Mouse (Mus musculus) neural tube, embryonic 14.5 days (tissue): Measurements from ENCODE around the gene St3gal3. TPM values are rescaled to one million over a fixed set of nuclear protein-coding genes. Genes with fewer than 3 reads are reported as not detected.

ENCODE experiments used
- ATAC-seq: fragments of 200-750 bp; cut with Nextera tagmentation; 2 replicates; pipeline ENCODE4 v1.8.0; 2017; ENCODE audit warnings: low read depth, mild to moderate bottlenecking, moderate TSS enrichment, moderate library complexity
- H3K27ac ChIP-seq: fragments of 300-500 bp; sonication (generic); 2 replicates; pipeline ENCODE4 v1.5.1; 2014; ENCODE audit warnings: low read depth, mild to moderate bottlenecking, control low read depth, low read length, moderate library complexity, mixed read lengths
- H3K27me3 ChIP-seq: fragments of 300-500 bp; sonication (generic); 2 replicates; pipeline ENCODE4 v1.6.1; 2014; ENCODE audit warnings: low read length; ENCODE audit not compliant: control insufficient read depth, insufficient read depth
- H3K36me3 ChIP-seq: fragments of 300-500 bp; sonication (generic); 2 replicates; pipeline ENCODE4 v1.6.1; 2014; ENCODE audit warnings: low read length, mixed read lengths; ENCODE audit not compliant: control insufficient read depth, insufficient read depth
- H3K4me1 ChIP-seq: fragments of 300-500 bp; sonication (generic); 2 replicates; pipeline ENCODE4 v1.6.1; 2014; ENCODE audit warnings: low read length; ENCODE audit not compliant: control insufficient read depth, insufficient read depth
- H3K4me2 ChIP-seq: fragments of 300-500 bp; sonication (generic); 2 replicates; pipeline ENCODE4 v1.6.1; 2014; ENCODE audit warnings: mild to moderate bottlenecking, low read depth, low read length, control low read depth
- H3K4me3 ChIP-seq: fragments of 300-500 bp; sonication (generic); 2 replicates; pipeline ENCODE4 v1.5.1; 2014; ENCODE audit warnings: low read depth, low read length, control low read depth, mixed read lengths
- H3K9ac ChIP-seq: fragments of 300-500 bp; sonication (generic); replicated peaks from 2 replicates; pipeline ENCODE4 v1.6.1; 2014; ENCODE audit warnings: low read depth, mild to moderate bottlenecking, control low read depth, low read length, mixed read lengths
- H3K9me3 ChIP-seq: fragments of 300-500 bp; sonication (generic); 2 replicates; pipeline ENCODE4 v1.6.1; 2016; ENCODE audit warnings: low read length; ENCODE audit not compliant: control insufficient read depth
- WGBS: fragments of 180-500 bp; shearing (Covaris S2); extraction: QIAGEN DNeasy Blood & Tissue Kit; methylation state at CpG from one replicate; pipeline ENCODE4 v1.1.7; 2014; 5-methylcytosine and 5-hydroxymethylcytosine counted together
- polyA plus RNA-seq: library from polyadenylated mRNA; unstranded; fragments of >200 nt; fragmentation: Nextera tagmentation; extraction: Ambion mirVana; gene quantifications from 2 replicates; pipeline ENCODE4 v1.2.1, GENCODE M21; 2014

St3gal3 gene
- polyA plus RNA-seq, 1 experiment from 2014 or later, result 10.6 TPM

DNA sequence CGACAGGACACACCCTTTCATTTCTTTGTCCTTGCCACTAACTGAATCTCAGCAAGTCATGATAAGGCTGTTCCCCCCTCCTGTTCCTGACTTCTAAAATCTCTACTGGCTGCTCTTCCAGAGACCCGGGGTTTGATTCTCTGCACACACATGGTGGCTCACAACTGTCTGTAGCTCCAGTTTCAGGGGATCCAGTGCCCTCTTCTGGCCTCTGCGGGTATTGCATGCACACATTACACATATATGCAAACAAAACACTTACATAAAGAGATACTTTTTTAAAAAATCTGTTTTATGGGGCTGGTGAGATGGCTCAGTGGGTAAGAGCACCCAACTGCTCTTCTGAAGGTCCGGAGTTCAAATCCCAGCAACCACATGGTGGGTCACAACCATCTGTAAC, 60.5 kb downstream of the St3gal3 start:
- no peak overlapping the region for H3K4me2 ChIP-seq
- peaks cover 7% of the 10 kb centered on the region; the same call in 1 of the 2 replicates for H3K4me1 ChIP-seq
- H3K27me3 ChIP-seq, result no peaks in the 10 kb centered on the region
- WGBS, result 91% methylated on average over 4 of the region's 4 CpGs
- no peaks in the 10 kb centered on the region for H3K9me3 ChIP-seq
- H3K4me3 ChIP-seq, result no peak overlapping the region
- no peaks in the 10 kb centered on the region for H3K36me3 ChIP-seq
- no peak overlapping the region for H3K27ac ChIP-seq
- H3K9ac ChIP-seq, result no peak overlapping the region
- ATAC-seq, result no peak

DNA sequence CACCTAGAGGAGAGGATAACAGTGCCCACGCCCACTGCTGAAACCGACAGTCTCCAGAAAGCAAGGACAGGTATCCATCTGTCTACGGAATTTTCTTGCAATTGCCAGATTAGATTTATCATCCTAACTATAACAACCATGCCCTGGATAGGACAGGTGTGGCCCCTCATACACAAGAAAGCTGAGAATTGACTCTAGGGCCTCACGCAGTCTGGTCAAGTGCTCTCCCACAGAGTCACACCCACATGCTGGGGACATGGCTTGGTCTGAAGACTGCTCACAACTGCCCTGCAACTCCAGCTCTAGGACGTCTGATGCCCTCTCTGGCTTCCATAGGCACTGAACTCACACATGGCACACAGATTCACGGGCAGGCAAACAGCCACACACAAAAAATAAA, 61.6 kb downstream of the St3gal3 start:
- H3K4me2 ChIP-seq, result no peak overlapping the region
- H3K27me3 ChIP-seq, result no peaks in the 10 kb centered on the region
- WGBS, result 90% methylated on average over 6 of the region's 6 CpGs
- no peaks in the 10 kb centered on the region for H3K36me3 ChIP-seq
- no peak for ATAC-seq
- H3K9me3 ChIP-seq, result no peaks in the 10 kb centered on the region
- H3K4me1 ChIP-seq, result peaks cover 7% of the 10 kb centered on the region; the same call in 1 of the 2 replicates
- no peak overlapping the region for H3K27ac ChIP-seq
- no peak overlapping the region for H3K9ac ChIP-seq
- no peak overlapping the region for H3K4me3 ChIP-seq

GRCm38 (mm10) chr4:118071891-118072290, 62.8 kb downstream of the St3gal3 start:
- Histone ChIP-seq H3K36me3 (no peaks in the 10 kb centered on the region), H3K4me3 (no peak overlapping the region), H3K4me1 (peaks cover 7% of the 10 kb centered on the region; the same call in 1 of the 2 replicates), H3K27ac (0 out of 2 replicates have a peak overlapping the region, but pooled peaks have one; percentile 44), H3K9me3 (no peaks in the 10 kb centered on the region), H3K4me2 (no peak overlapping the region), H3K9ac (no peak overlapping the region), H3K27me3 (no peaks in the 10 kb centered on the region)
- 69% methylated on average over 7 of the region's 7 CpGs for WGBS
- peak; percentile 31; the same call in 1 of the 2 replicates for ATAC-seq

- Histone ChIP-seq H3K4me1 (peaks cover 7% of the 10 kb centered on the region; the same call in 1 of the 2 replicates), H3K27me3 (no peaks in the 10 kb centered on the region), H3K27ac (no peak overlapping the region), H3K9ac (no peak overlapping the region), H3K4me3 (no peak overlapping the region), H3K4me2 (no peak overlapping the region), H3K36me3 (no peaks in the 10 kb centered on the region), H3K9me3 (no peaks in the 10 kb centered on the region)
- no peak for ATAC-seq
- WGBS, result 90% methylated on average over 9 of the region's 9 CpGs
These were observed 64.2 kb downstream of the St3gal3 start for GRCm38 (mm10) chr4:118070255-118071234.

- Histone ChIP-seq H3K27ac (no peak overlapping the region), H3K4me3 (no peak overlapping the region), H3K9ac (no peak overlapping the region), H3K9me3 (no peaks in the 10 kb centered on the region), H3K27me3 (no peaks in the 10 kb centered on the region), H3K4me2 (no peak overlapping the region), H3K36me3 (no peaks in the 10 kb centered on the region), H3K4me1 (no peaks in the 10 kb centered on the region)
- 69% methylated on average over 9 of the region's 9 CpGs for WGBS
- ATAC-seq, result no peak
These were observed 72.8 kb downstream of the St3gal3 start for GRCm38 (mm10) chr4:118061809-118062463.

DNA sequence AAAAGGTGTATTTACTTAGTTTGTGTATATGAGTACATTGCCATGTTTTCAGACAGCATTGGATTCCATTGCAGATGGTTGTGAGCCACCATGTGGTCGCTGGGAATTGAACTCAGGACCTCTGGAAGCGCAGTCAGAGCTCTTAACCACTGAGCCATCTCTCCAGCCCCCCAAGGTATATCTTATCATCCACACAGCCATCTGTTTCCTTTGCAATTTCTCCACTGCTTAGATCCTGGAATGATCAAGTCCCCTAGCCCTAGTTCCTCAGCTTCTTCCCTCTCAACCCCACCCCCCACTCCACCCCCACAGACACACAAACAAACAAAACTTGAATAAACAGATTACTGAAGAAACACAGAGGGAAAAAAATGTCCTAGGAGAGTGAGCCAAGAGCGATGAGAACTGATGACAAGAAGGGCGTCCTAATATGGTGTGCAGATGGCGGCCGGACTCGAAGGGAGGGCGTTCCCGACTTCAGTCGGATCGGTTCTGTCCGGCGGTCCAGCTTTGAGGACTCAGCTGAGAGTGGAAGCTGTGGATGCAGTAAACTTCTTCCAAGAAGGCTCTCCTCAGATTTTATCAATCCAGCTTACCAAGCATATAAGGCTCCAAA, 73.7 kb downstream of the St3gal3 start:
- no peak for ATAC-seq
- WGBS, result 93% methylated on average over 13 of the region's 13 CpGs
- Histone ChIP-seq H3K4me3 (no peak overlapping the region), H3K4me2 (no peak overlapping the region), H3K27me3 (no peaks in the 10 kb centered on the region), H3K36me3 (no peaks in the 10 kb centered on the region), H3K9ac (no peak overlapping the region), H3K4me1 (no peaks in the 10 kb centered on the region), H3K9me3 (no peaks in the 10 kb centered on the region), H3K27ac (no peak overlapping the region)

DNA sequence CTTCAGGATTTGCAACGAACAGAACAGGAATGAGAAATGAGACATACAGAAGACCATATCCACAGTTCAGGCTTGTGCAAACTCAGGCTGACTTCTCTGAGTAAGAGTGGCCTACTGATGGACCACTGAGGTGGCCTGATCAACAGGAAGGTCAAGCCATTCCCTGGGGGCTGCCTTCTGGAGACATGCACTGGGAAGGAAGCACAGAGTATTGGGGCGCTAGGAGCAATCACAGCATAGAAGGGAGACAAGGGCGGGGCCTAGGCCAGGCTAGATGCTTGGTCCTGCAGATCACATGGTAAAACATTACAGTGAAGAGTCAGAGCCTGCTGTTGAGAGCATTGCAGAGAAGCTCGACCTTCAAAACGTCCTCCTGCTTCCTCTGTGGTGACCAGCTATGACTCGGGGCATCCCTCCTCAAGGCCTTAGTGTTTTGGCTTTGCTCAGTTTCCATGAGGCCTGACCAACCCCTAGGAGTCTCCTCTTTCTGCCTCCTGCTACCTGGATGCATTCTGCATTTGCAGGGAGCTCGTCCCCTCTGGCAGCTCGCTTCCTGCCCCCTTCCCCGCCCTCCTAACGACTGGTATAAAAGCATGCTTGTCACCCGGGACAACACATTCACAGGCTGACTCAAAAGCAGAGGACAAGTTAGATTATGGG, 74.8 kb downstream of the St3gal3 start:
- no peak overlapping the region for H3K9ac ChIP-seq
- H3K27ac ChIP-seq, result no peak overlapping the region
- no peak overlapping the region for H3K4me3 ChIP-seq
- H3K9me3 ChIP-seq, result no peaks in the 10 kb centered on the region
- H3K36me3 ChIP-seq, result no peaks in the 10 kb centered on the region
- H3K4me2 ChIP-seq, result no peak overlapping the region
- no peak for ATAC-seq
- no peaks in the 10 kb centered on the region for H3K27me3 ChIP-seq
- H3K4me1 ChIP-seq, result no peaks in the 10 kb centered on the region
- 54% methylated on average over 11 of the region's 11 CpGs for WGBS

DNA sequence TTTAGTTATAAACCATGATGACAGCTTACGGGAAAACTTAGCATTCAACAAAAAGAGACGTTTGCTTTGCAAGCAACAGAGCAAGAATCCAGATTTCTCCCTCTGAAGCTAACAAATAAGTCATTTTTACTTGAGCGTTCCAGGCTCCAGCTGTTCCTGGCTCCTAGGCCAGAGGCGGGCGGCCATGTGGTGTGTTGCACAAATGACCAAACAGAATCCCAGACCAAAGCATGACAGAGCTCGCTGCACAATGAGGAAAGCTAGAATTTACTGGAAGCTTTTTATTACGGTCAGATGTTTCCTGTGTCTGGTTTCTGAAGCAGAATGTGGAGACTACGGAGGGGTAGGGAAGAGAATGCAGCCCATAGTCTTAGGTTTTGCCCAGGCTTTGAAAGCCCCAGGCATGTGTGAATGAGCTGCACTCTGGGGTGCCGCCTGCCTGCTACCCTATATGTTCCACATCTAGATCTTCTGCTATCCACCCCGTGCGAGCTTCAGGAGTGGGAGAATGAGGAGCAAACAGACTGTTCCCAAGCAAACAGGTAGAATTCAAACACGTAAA, 76.5 kb downstream of the St3gal3 start:
- H3K4me3 ChIP-seq, result no peak overlapping the region
- no peaks in the 10 kb centered on the region for H3K27me3 ChIP-seq
- no peaks in the 10 kb centered on the region for H3K4me1 ChIP-seq
- no peaks in the 10 kb centered on the region for H3K9me3 ChIP-seq
- no peak for ATAC-seq
- WGBS, result 55% methylated on average over 12 of the region's 12 CpGs
- no peaks in the 10 kb centered on the region for H3K36me3 ChIP-seq
- no peak overlapping the region for H3K4me2 ChIP-seq
- H3K9ac ChIP-seq, result no peak overlapping the region
- H3K27ac ChIP-seq, result no peak overlapping the region
